Mouse (Mus musculus) G1E (cell line): ENCODE data around the gene Itga9. TPM values are rescaled to one million over a fixed set of nuclear protein-coding genes. Genes with fewer than 3 reads are reported as not detected.

Experiments used
- ATAC-seq: 2 replicates; pipeline ENCODE4 v1.8.0; 2016; ENCODE audit warnings: mild to moderate bottlenecking; ENCODE audit not compliant: insufficient number of reproducible peaks, poor library complexity, low FRiP score, severe bottlenecking; ENCODE audit errors: extremely low read depth
- DNase-seq: peaks from one replicate; pipeline ENCODE4 v3.0.0; 2012; ENCODE audit warnings: low spot score
- H3K27me3 ChIP-seq: 2 replicates; pipeline ENCODE4 v1.6.1; 2012; ENCODE audit warnings: mild to moderate bottlenecking, low read length, inconsistent platforms; ENCODE audit not compliant: insufficient read depth
- H3K36me3 ChIP-seq: replicated peaks from 2 replicates; pipeline ENCODE3; 2012; ENCODE audit warnings: mild to moderate bottlenecking, inconsistent platforms
- H3K4me1 ChIP-seq: 2 replicates; pipeline ENCODE4 v1.6.1; 2012; ENCODE audit warnings: low read depth, low read length, inconsistent platforms, mixed read lengths; ENCODE audit not compliant: insufficient read depth
- H3K4me3 ChIP-seq: 2 replicates; pipeline ENCODE4 v1.5.1; 2012; ENCODE audit warnings: low read depth, mild to moderate bottlenecking, inconsistent platforms, low read length, moderate library complexity, mixed read lengths
- H3K9me3 ChIP-seq: replicated peaks from 2 replicates; pipeline ENCODE4 v1.6.1; 2012; ENCODE audit warnings: inconsistent platforms
- CTCF ChIP-seq: IDR thresholded peaks from 2 replicates; pipeline ENCODE4 v1.5.1; 2012; ENCODE audit warnings: low read depth, low read length, inconsistent platforms, mixed read lengths
- GATA1 ChIP-seq: IDR thresholded peaks from 2 replicates; pipeline ENCODE4 v1.6.1; 2012; ENCODE audit warnings: borderline replicate concordance, low read length, inconsistent platforms, mixed read lengths
- GATA2 ChIP-seq: IDR thresholded peaks from 2 replicates; pipeline ENCODE4 v1.6.1; 2012; ENCODE audit warnings: low read depth, low read length, inconsistent platforms, borderline replicate concordance
- POLR2AphosphoS5 ChIP-seq: IDR thresholded peaks from 2 replicates; pipeline ENCODE4 v1.6.1; 2012; ENCODE audit warnings: low read depth, low read length, inconsistent platforms; ENCODE audit not compliant: insufficient replicate concordance
- TAL1 ChIP-seq: conservative IDR thresholded peaks from 2 replicates; pipeline ENCODE4 v1.6.1; 2012; ENCODE audit warnings: low read depth, low read length, inconsistent platforms, mixed read lengths
- polyA plus RNA-seq: library from polyadenylated mRNA; stranded (reverse); fragments of >175 nt; gene quantifications from 2 replicates; pipeline ENCODE4 v1.2.3, GENCODE M21; 2012
- total RNA-seq, 2 experiments: library from RNA; stranded (forward) in 1 of 2; stranded (reverse) in 1 of 2; fragments of 200-1000 nt in 1 of 2; fragments of >200 nt in 1 of 2; fragmentation: Nextera tagmentation in 1 of 2; gene quantifications; 2 replicates each; pipeline ENCODE4 v1.2.3; 2014 to 2017

Gene Itga9
- total and polyA plus RNA-seq, 3 experiments: 0.11 TPM; not detected in 2

DNA sequence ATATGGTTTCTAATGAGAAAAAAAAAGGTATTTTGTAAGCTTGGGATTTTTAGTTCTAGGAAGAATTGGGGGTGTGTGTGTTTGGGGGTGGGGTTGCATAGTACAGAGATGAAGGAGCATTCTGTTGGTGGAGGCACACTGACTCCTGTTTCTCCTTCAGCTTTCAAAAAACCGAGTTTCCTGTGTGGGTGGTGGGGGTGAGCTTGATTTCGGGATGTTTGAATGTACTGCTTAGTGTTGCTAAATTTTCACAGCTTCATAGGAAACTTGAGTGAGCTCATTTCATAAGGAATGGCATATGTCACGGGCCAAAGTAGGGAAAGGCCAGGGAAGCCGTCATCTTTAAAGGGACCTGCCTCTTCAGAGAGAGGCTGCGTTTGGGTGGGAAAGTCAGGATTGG, 122.5 kb downstream of the Itga9 start:
- Histone ChIP-seq H3K4me1 (no peaks in the 10 kb centered on the region), H3K27me3 (no peaks in the 10 kb centered on the region), H3K36me3 (no peaks in the 10 kb centered on the region), H3K4me3 (no peak overlapping the region), H3K9me3 (peaks cover 83% of the 10 kb centered on the region)
- DNase-seq (no peak), ATAC-seq (no peak)
- no peak for TF ChIP-seq POLR2AphosphoS5
- TF ChIP-seq TAL1: no peak
- TF ChIP-seq GATA1: no peak
- no peak for TF ChIP-seq GATA2
- no peak for TF ChIP-seq CTCF

GRCm38 (mm10) chr9:118730172-118730571, 123.7 kb downstream of the Itga9 start:
- H3K4me1 ChIP-seq: no peaks in the 10 kb centered on the region
- TF ChIP-seq GATA2 (no peak), TAL1 (no peak), CTCF (no peak), POLR2AphosphoS5 (no peak), GATA1 (no peak)

GRCm38 (mm10) chr9:118730871-118731390, 124.4 kb downstream of the Itga9 start:
- TF ChIP-seq TAL1: no peak
- TF ChIP-seq CTCF: no peak
- TF ChIP-seq POLR2AphosphoS5: no peak
- TF ChIP-seq GATA1: no peak
- no peak for TF ChIP-seq GATA2
- DNase-seq (no peak), ATAC-seq (no peak)
- H3K4me1 ChIP-seq: no peaks in the 10 kb centered on the region
- H3K9me3 ChIP-seq: peaks cover 82% of the 10 kb centered on the region
- no peaks in the 10 kb centered on the region for H3K36me3 ChIP-seq
- no peaks in the 10 kb centered on the region for H3K27me3 ChIP-seq
- no peak overlapping the region for H3K4me3 ChIP-seq

More at GRCm38 (mm10) chr9:118730172-118730571, 123.7 kb downstream of the Itga9 start:
- DNase-seq (no peak), ATAC-seq (no peak)
- no peaks in the 10 kb centered on the region for H3K27me3 ChIP-seq
- peaks cover 81% of the 10 kb centered on the region for H3K9me3 ChIP-seq
- no peak overlapping the region for H3K4me3 ChIP-seq
- H3K36me3 ChIP-seq: no peaks in the 10 kb centered on the region

GRCm38 (mm10) chr9:118731650-118732049, 125.2 kb downstream of the Itga9 start:
- H3K36me3 ChIP-seq: no peaks in the 10 kb centered on the region
- no peak for ATAC-seq
- TF ChIP-seq GATA1 (no peak), GATA2 (no peak), TAL1 (no peak), POLR2AphosphoS5 (no peak), CTCF (no peak)
- no peak overlapping the region for H3K4me3 ChIP-seq
- no peaks in the 10 kb centered on the region for H3K4me1 ChIP-seq
- no peaks in the 10 kb centered on the region for H3K27me3 ChIP-seq
- no peak for DNase-seq
- peaks cover 83% of the 10 kb centered on the region for H3K9me3 ChIP-seq

DNA sequence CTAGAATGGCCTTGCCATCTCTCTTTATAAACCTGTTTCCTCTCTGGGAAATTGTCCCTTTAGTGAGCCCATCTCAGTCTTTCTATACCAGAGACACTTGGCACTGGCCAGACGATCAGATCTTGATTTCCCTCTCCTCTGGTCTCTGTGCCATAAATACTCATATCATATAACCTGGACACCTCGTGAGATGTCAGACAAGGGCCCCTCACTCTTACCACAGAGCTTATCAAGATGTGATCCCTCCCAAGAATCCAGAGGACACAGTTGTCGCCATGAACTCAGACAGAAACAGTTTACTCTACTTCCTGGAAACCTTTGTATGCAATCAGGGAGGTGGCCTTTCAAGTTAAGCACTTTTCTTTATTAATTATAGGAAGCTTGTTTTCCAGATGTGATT, 127.1 kb downstream of the Itga9 start:
- no peak for ATAC-seq
- no peak for DNase-seq

DNA sequence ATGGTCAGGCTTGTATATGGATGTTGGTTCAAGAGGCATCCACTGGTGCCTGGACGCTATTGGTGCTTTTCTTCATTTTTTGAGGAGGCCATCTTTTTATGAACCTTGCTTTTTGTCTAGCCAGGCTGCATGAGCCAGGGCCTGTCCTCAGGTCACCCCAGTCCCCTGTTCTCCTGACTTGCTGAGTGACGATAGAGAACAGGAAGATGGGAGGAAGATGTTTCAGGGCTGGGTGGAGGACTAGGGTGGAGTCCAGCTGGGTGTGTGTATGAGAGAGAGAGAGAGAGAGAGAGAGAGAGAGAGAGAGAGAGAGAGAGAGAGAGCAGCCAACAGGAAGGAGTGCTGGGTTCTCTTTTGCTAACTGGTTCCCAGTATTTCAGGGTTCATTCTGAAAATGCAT, 130.6 kb downstream of the Itga9 start:
- Histone ChIP-seq H3K9me3 (peaks cover 88% of the 10 kb centered on the region), H3K4me3 (no peak overlapping the region), H3K4me1 (no peaks in the 10 kb centered on the region), H3K27me3 (no peaks in the 10 kb centered on the region), H3K36me3 (no peaks in the 10 kb centered on the region)
- DNase-seq (no peak), ATAC-seq (no peak)
- TF ChIP-seq TAL1 (no peak), GATA2 (no peak), CTCF (no peak), POLR2AphosphoS5 (no peak), GATA1 (no peak)

More for the DNA sequence above, 127.1 kb downstream of the Itga9 start:
- no peak overlapping the region for H3K4me3 ChIP-seq
- no peaks in the 10 kb centered on the region for H3K27me3 ChIP-seq
- no peaks in the 10 kb centered on the region for H3K4me1 ChIP-seq
- peaks cover 85% of the 10 kb centered on the region for H3K9me3 ChIP-seq
- TF ChIP-seq POLR2AphosphoS5: no peak
- no peak for TF ChIP-seq GATA1
- TF ChIP-seq CTCF: no peak
- TF ChIP-seq GATA2: no peak
- no peak for TF ChIP-seq TAL1
- no peaks in the 10 kb centered on the region for H3K36me3 ChIP-seq
